Mouse (Mus musculus) 3134 (cell line): ENCODE data around the gene Gpc6.

Source experiments
- DNase-seq: peaks from one replicate; pipeline ENCODE4 v3.0.0-alpha.2; 2011; ENCODE audit warnings: low spot score; ENCODE audit not compliant: insufficient read length; ENCODE audit errors: extremely low read depth

The Gpc6 gene

DNA sequence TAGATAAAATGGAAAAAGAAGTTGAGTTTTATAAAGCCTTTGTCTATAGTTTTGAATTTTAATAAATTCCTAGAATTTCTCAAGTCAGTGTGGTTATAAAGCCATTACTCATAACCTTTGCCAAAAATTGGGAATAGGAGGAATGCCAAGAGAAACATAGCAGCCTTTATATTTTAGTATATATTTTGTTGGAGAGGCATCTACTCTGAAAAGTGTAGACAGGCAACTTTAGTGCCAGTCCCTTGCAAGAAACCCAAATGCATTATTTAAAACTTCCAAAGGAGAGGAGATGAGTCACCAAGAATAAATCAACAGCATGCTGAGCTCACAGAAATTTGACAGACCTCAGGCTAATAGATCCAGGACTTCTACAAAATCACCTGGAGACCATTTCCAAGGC is 301.8 kb downstream of the Gpc6 start:
- peak; percentile 31 for DNase-seq

DNA sequence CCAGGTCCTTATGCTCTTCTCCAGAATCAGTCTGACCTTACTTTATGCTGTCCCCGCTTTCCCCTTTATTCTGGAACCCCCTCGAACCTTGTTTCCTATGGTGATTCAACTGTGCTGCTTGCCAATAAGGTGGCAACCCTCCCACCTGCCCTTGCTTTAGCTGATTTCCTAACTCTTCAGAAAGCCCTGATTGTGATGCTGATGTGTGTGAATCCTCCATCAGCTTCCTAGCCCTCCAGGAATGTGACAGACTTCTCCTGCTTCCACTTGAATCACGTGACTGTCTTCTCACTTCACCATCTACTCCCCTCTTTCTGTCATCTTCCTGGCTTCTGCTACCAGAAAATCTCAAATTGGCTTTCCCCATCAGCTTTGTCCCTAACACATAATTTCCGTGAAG is 305.4 kb downstream of the Gpc6 start:
- no peak for DNase-seq

DNA sequence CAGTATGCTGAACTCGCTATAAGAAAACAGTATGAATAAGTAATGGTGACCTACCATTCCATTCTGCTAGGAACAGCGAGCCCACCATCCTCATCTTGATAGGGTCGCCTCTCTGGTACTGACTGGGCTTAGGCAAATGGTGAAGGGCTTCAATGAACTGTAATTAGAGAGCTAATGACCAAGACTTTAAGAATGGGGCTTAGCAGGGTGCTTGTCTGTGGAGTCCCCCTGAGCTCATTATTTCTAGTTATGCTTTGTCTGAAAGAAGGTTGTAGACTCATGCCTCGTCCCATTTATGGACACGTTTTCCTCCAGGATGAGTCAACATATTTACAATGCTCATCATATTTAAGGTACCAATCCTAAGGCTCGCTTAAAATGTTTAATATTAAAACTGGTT is 313.1 kb downstream of the Gpc6 start:
- no peak for DNase-seq

DNA sequence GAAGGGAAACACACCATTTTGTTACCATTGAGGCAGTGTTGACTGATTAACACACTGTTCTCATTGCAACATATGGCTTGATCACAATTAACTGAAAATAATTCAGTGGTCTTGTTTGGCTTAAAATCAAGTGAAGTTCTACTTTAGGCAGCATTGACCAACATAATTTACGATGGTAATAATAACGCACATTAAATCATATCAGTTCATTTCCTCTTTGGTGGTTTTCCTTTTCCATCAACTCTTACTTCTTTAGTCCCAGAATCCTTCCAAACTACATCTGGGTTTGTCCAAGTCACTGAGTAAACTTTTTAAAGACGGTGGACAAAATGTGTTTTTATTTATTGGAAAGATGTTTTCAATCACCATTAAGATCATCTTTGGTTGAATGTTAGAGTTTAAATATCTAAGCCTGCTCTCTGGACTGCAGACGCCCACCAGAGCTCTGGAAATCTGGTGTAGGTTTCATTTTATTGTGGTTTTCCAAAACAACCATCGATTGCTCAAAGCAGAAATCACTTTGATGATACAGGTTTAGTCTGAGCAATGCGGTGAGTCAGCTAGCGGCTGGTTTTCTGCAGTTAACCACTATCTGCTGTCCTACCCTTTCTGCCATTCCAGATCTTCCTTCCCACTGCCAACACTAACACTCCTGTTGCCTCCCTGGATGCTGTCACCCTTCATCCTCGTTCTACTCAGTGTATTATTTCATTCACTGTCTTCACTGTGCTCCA is 314.7 kb downstream of the Gpc6 start:
- DNase-seq: no peak

DNA sequence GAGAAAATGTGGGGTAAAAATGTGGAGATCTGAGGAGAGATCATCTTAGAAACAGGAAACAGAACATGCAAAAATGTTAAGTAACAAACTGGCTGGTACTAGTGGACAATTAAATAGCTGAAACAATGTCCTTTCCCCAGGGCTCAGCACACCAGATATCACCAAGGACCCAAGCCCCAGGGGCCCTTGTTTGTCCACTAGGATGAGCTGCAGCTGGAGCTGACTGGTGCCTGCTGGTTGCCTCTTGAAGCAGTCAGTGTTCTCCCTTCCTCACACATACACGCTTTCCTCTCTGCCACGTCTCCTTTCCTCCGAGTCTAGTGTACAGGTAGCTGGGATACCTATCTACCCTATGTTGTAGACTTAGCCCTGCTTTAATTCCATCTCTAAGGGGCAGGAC is 320.5 kb downstream of the Gpc6 start:
- DNase-seq: no peak

DNA sequence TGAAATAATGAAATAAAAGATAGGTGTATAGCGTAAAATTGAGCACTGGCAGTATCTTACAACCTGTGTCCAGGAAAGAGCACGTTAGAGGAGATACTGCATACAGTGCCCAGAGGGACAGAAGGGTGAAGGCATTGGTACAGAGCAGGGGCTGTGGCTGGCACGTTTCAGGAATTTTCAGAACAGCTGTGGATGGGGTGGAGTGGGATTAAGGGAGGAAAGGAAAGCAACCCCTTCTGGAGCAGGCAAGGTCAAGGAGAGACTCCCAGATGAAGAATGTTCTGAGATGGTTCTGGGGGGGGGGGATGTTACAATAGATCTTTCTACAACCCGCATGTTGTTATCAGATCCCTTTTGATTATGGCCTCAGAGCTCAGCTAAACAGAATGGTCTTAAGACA is 331.1 kb downstream of the Gpc6 start:
- DNase-seq: no peak

DNA sequence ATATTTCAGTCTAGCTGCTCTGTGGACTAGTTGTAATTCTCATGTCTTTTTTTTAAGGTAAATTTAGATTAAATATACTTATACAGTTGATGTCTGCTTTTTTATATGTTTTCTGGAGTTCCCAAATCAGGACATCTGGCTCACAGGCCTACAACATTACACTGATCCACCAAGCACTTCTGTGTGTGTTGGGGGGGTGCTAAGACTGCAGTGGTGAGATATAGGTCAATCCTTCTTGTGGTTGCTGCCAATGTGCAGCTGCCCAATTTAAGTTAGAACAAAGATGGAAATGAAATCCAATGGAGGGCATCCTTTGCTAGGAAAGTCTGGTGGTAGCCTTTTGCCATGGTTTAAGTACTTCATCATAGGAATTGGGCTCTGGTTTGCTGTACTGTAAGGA is 340.5 kb downstream of the Gpc6 start:
- no peak for DNase-seq

DNA sequence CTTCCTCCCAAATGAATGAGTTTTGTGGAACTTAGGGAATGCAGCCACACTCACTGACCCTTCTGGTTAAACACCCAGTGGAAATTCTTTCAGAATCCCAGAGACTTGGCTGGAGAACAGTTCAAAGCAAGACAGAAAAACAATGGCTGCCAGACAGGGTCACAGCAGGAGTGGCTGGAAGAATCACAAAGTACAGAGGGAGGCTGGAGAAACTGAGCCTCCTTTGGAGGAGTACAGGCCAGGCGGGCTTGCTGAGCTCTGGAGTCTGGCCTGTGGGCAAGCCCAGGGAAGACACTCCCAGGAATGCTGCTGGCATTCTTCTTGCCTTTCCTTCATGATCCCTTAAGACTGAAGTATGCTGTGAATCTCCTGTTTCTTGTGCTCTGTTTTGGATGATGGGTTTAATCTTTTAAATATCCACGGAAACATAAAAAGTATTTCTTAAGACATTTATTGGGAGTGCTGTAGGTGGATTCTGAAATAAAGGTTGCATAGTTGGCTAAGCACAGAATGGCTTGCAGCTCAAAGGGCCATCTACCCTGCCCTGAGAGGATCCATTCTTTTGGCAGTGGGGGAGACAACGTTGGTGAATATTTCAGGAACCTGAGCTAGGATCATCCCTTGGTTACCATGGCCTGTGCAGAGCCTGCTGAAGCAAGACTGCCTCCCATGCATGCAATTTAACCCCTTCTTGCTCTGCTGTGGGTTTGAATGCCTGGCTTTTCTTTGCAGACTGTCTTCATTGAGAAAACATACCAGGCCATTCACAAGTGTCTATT is 342.9 kb downstream of the Gpc6 start:
- DNase-seq: no peak

DNA sequence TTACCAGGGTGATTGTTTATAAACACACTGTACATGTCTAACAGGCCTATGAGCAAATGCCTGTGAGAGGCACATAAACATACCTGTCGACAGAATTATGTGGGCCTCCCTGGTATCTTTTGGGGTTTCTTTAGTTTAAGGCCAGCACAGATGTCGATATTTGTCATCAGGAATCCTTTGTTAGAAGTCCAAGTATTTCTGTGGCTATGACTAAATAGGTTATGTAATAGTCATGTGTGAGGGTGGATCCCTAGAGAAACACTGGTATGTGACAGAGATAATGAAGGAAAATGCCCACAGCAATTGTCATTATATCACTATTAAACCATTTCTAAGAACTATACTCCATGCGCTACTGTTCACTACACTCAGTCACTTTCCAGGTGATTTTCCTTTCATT is 358.5 kb downstream of the Gpc6 start:
- no peak for DNase-seq

DNA sequence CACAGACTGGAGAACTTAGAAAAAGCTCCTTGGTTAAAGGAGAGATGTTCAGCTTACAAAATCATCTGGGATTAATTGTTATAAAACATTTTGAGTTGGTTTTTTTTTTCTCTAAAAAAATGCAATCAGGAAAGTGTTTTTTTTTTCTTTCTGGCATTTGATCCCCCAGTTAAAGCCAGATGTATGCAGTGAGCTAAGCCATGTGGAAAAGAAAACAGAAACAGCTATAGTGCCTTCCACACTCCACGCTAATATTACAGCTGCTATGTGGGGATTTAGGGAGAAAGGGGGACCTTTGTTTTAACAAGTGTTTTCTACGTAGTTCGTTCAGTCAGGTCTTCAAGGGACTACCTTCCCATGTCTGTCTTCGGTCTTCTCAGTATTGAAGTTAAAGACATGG is 368.6 kb downstream of the Gpc6 start:
- no peak for DNase-seq

DNA sequence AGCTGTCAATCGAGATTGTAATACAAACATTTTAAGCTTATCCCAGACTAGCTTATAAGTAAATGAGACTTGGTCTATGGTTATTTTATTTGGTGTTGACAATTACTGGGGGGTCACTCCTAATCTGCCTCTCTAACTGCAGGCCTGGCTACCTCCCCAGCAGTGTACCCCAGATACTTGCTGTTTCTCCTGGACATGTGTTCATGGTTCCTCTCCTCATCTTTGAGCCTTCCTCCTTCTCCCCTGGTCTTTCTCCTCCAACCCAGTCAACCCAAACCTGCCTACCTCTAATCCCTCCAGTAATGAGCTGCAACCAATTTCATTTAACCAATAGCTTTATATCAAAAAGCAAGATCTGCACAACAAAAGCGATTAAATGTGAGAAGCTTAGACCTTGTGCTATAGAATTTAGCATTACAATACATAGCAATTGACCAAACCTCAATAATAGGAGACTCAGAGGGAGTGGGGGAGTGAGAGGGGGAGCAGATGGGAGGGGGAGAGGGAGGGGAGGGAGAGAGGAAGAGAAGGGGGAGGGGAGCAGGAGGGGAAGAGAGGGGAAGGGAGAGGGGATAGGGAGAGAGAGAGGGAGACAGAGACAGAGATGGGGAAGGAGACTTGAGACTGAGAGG is 371.2 kb downstream of the Gpc6 start:
- no peak for DNase-seq

DNA sequence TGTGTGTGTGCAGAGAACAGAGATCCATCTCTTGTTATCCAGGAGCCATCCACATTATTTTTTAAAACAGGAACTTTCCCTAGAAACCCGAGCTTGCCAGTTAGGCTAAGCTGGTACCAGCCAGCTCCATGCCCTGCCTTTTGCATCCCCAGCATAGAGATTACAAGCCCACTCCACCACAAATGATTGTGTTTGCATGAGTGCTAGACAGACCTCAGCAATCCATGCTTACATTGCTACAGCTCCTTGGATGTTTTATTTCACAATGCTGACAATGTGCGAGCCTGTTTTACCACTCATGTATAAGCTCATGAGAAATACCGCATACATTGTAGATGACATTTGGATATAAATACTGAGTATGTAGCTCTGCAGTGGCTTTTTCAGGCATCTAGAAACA is 375.9 kb downstream of the Gpc6 start:
- DNase-seq: no peak

DNA sequence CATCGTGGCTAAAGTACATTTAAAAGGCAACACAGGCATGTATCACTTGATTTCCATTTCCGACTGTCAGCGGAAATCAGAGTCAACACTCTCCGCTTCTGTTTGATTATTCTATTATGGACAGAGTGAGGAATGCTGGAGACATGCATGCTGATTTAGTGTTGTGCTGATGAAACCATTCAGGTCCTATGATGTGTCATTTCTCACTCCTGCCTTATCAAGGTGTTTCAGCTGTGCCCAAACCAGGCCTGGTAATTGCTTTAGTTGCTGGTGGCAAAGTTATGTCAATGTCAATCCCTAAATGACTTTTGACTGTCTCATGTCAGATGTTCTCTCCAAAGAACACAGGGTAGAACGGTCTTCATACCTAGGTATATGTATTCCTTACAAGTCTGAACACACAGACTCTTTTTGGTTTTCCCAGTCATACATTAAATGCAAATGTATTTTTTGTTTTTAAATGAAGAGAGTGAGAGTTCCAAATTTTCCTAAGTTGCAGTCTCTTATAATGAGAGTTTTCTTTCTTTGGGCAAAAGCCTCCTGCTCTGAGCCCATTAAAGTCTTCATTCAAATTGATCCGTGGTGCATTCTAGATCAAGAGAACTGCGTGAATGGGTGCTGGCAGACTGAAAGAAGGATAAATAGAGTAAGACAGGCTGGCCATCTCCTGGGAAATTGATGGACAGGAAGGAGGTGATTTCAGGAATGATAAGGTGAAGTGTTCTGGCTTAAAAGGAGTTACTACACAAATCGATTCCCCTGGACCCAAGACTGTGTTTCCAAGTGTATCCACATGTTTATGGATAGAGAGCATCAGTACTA is 379.0 kb downstream of the Gpc6 start:
- DNase-seq: no peak

DNA sequence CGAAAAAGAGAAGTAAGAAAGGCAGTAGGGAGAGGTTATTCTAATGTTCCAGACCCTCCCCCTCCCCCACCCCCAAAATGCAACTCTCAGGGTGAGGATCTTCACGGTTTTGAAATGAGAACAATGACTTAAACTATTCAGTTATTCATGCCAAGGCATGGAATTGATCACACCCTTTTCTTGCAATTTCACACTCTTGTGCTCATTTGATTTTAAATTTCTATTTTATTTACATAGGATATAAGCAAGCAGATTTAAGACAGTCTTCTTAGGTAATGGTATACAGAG is 379.6 kb downstream of the Gpc6 start:
- no peak for DNase-seq

DNA sequence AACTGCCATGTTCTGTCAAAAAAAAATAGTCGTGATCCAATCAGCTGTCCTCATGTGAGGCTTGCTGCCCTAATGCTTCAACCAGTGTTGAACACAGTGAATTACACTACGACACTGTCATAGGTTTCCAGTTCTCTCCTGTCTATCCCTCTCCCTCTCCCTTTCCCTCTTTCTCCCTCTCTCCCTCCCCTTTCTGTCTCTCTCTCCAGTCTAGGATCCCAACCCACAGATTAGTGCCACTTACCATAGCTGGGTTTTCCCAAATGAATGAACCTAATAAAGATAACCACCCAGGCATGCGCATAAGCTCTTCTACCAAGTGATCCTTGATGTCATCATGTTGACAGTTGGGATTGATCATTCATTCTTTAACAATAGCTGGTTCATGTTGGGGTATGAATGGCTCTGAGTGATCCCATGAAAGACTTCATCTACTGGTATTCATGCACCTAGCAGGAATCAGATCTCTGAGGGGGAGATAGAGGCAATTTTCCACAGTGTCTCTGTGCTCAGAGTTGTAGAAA is 384.9 kb downstream of the Gpc6 start:
- DNase-seq: no peak

DNA sequence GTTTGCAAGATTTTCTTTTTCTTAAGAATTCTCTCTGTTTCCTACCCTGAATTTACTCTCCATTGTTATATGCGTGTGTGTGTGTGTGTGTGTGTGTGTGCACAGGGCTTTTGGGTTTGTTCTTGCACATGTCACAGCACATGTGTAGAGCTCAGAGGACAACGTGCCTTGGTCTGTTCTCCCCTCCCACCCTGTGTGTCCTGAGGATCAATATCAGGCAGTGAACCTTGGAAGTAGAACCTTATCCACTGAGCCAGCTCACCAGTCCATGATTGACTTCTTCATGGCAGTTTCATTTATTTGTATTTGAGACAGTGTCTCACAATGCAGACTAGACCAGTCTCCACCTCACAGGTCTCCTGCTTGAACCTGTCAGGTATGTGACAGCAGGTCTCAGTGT is 399.1 kb downstream of the Gpc6 start:
- no peak for DNase-seq

DNA sequence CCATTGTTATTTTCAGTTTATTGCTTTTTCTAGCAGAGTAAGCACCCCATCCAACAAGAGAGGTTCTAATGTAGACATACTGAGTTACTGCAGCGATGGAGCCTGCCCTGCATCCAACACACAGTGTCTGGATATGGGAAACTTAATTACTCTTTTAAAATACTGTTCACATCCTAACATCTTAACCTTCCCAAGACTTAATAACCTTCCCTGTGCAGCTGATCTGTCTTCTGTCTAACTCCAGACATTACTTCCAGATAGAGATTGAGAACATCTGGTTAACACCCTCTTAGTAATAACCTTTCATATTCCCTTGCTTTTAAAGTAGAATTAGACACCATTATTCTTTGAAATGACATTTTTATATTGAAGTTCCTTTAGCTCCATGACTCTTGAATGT is 407.1 kb downstream of the Gpc6 start:
- no peak for DNase-seq

DNA sequence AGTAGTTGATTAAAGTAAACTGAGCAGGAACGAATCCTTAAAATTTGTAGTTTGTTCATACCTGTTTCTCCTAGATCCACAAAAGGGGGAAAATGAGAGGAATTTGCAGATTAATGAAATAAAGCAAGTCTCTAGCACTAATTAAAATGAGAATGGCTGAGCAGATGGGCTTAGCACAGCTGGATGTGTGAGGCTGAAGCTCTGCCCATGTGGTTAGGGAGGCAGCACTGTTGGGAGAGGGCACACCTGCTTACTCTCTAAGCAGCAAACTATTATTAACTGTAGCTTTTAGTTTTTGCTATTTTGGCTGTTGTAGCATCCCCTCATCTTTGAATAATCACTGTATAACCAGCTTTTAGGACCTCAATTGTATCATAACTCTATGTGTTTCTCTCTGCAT is 412.2 kb downstream of the Gpc6 start:
- DNase-seq: no peak

DNA sequence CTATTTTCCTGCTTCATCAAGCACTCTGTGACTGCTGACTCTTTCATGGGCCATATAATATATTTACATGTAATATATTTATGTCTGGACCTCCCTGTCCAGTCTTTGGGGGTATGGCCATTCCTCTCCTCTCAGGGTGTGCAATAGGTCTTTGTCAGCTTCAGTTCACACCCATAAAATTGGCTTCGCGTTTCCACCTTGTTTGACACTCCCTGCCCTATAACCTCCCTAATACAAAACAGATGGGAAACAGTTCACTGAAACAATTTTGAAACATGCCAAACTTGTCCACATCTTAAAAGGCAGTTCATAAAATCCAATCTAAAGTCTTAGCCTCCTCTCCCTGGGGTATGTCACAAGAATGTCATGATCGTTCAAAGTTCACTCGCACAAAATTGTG is 415.4 kb downstream of the Gpc6 start:
- DNase-seq: no peak

DNA sequence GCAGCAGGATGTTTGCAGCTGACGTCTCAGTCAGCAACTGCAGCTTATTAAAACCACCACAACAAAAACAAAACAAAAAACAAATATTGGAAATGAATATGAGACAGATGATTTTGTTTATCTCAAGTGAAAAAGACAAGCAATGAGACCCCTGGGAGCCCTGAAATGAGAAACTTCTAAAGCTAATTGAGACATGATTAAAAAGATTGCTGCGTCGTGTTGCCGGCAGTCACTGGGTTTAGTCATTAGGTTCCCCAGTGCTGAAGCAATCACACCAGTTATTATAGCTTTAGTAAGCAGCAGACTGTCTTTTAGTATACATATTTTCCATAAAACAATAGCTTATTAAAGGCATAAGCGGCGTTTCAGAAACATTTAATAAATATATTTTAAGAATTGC is 419.4 kb downstream of the Gpc6 start:
- DNase-seq: no peak

DNA sequence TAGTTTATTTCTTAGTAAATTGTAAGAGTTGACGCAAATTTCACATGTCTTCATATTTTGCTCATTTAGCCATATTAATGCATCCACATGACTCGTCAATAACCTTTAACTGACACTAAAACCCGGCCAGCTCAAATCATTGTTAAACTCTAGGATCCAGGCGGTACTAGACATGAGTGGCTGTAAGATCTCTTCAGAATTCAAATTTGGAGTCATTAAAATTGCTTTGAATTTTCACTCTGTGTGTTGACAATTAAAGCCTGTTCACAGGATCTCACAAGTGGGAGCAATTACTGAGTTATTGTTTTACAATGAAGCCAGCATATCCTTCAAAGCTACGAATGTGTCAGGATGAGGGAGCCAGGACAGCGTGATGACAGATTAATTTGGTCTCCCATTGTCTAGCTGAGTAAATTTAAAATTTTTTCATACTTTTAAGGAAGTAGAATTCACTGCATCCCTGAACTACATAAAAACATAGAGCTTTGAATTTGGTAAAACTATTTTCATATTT is 421.3 kb downstream of the Gpc6 start:
- DNase-seq: no peak
